Mouse (Mus musculus) kidney, adult 18-20 months (tissue): Measurements from ENCODE around the gene Irx4.

Source experiments
- DNase-seq: peaks from one replicate; pipeline ENCODE4 v3.0.0; 2021

Gene Irx4

GRCm38 (mm10) chr13:73260354-73261035 lies at the start of gene Irx4:
Irx4 (plus strand) TSS chr13:73260479.
- no peak for DNase-seq

- no peak for DNase-seq
These were observed 46.0 kb upstream of the Irx4 start for GRCm38 (mm10) chr13:73214301-73214700.

- no peak for DNase-seq
These were observed 23.8 kb upstream of the Irx4 start for GRCm38 (mm10) chr13:73236461-73236860.

GRCm38 (mm10) chr13:73239191-73239746 lies 21.0 kb upstream of the Irx4 start:
- no peak for DNase-seq

GRCm38 (mm10) chr13:73242556-73242955 lies 17.7 kb upstream of the Irx4 start:
- no peak for DNase-seq

GRCm38 (mm10) chr13:73246961-73247360 lies 13.3 kb upstream of the Irx4 start:
- no peak for DNase-seq

- DNase-seq = peak; percentile 29
These were observed 9.1 kb upstream of the Irx4 start for GRCm38 (mm10) chr13:73251222-73251621.

GRCm38 (mm10) chr13:73252022-73252421 lies 8.3 kb upstream of the Irx4 start:
- DNase-seq = no peak

GRCm38 (mm10) chr13:73258415-73258814 lies 1.9 kb upstream of the Irx4 start:
- DNase-seq = no peak

GRCm38 (mm10) chr13:73259577-73260353 lies 514 bp upstream of the Irx4 start:
- no peak for DNase-seq

GRCm38 (mm10) chr13:73261036-73261730 lies 904 bp downstream of the Irx4 start:
- DNase-seq = no peak

- no peak for DNase-seq
These were observed 1.6 kb downstream of the Irx4 start for GRCm38 (mm10) chr13:73261881-73262280.

GRCm38 (mm10) chr13:73262336-73263127 lies 2.3 kb downstream of the Irx4 start:
- DNase-seq = no peak

- peak; percentile 21 for DNase-seq
These were observed 3.1 kb downstream of the Irx4 start for GRCm38 (mm10) chr13:73263128-73263971.

GRCm38 (mm10) chr13:73264166-73264735 lies 4.0 kb downstream of the Irx4 start:
- DNase-seq = no peak

- DNase-seq = no peak
These were observed 4.6 kb downstream of the Irx4 start for GRCm38 (mm10) chr13:73264831-73265230.

GRCm38 (mm10) chr13:73265442-73265841 lies 5.2 kb downstream of the Irx4 start:
- DNase-seq = peak; percentile 21

GRCm38 (mm10) chr13:73267551-73267950 lies 7.3 kb downstream of the Irx4 start:
- no peak for DNase-seq

- DNase-seq = no peak
These were observed 8.4 kb downstream of the Irx4 start for GRCm38 (mm10) chr13:73268702-73269101.

GRCm38 (mm10) chr13:73269251-73269650 lies 9.0 kb downstream of the Irx4 start:
- DNase-seq = no peak

- DNase-seq = no peak
These were observed 9.6 kb downstream of the Irx4 start for GRCm38 (mm10) chr13:73269891-73270290.
